Mouse (Mus musculus) liver, postnatal 0 days (tissue): ENCODE data around the gene 4931406P16Rik.

Source experiments
- CTCF ChIP-seq: sonication (generic); IDR thresholded peaks from 2 replicates; pipeline ENCODE4 v1.5.1; 2016; ENCODE audit warnings: antibody characterized with exemption, low read depth
- EP300 ChIP-seq: IDR thresholded peaks from 2 replicates; pipeline ENCODE4 v1.6.1; 2016; ENCODE audit warnings: antibody characterized with exemption, low read depth, mild to moderate bottlenecking

GRCm38 (mm10) chr7:34266421-34266820 is 46.9 kb downstream of the 4931406P16Rik start:
- no peak for TF ChIP-seq CTCF
- TF ChIP-seq EP300 = no peak
